Mouse (Mus musculus) T-helper 2 cell (primary cell): ENCODE measurements around the gene Tmem114.

Source experiments
- in situ Hi-C: fragments of 300-600 bp; cut with MboI, MseI; formaldehyde crosslinking; loops from one replicate; pipeline ENCODE4 v1.15.1; 2025; ENCODE audit warnings: high pct_unique_total_duplicates

The Tmem114 gene

GRCm38 (mm10) chr16:8409197-8409596 lies 15.7 kb downstream of the Tmem114 start:
- in situ Hi-C loops: loop anchor here (5.0 kb wide), 2 partner anchors 83 to 268 kb away; no protein-coding TSS in a partner anchor

GRCm38 (mm10) chr16:8406708-8407107 lies 18.2 kb downstream of the Tmem114 start:
- in situ Hi-C loops: loop anchor here (5.0 kb wide), 2 partner anchors 86 to 271 kb away; no protein-coding TSS in a partner anchor

DNA sequence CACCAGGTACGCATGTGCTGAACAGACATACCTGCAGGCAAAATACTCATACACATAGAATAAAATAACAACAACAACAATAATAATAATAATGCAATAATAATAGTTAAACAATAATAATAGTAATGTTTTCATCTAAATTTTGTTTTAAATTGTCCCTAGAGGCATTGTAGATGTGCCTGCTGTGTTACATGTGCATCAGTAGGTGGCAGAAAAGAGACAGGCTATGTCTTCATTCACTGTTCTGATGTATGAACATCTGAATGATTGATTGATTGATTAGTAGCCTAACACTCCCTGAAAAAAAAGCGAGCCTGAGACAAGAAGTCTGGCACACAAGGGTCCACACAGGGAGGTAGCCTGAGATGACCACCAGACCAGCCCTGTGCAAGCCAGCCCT lies 22.3 kb downstream of the Tmem114 start:
- in situ Hi-C loops: no loop called here

- in situ Hi-C loops: no loop called here
Observed at GRCm38 (mm10) chr16:8401171-8401955, 23.6 kb downstream of the Tmem114 start.

- in situ Hi-C loops: loop anchor here (10.0 kb wide), 1 partner anchor 185 kb away; no protein-coding TSS in a partner anchor
Observed at GRCm38 (mm10) chr16:8399868-8400267, 25.1 kb downstream of the Tmem114 start.

DNA sequence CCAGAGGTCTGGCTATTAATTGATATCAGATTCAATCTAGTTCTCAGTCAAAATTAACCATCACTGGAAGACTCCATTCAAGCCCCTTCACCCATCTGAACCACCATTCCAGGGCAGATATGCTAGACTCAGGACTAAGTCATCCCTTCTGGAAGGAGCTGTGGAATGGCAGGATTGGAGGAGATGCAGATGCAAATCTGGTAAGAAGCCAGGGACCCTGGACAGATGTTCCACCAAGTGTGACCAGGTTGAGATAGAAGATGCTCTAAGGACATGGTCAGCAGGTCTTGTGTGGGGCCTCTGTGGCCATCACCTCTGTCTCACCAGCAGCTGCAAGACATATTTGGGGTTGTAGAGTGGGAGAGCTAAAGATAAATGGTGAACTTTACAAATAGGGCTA lies 30.0 kb downstream of the Tmem114 start:
- in situ Hi-C loops: loop anchor here (10.0 kb wide), 1 partner anchor 190 kb away; no protein-coding TSS in a partner anchor

- in situ Hi-C loops: no loop called here
Observed at GRCm38 (mm10) chr16:8388491-8388890, 36.4 kb downstream of the Tmem114 start.

GRCm38 (mm10) chr16:8386386-8386785 lies 38.5 kb downstream of the Tmem114 start:
- in situ Hi-C loops: no loop called here

DNA sequence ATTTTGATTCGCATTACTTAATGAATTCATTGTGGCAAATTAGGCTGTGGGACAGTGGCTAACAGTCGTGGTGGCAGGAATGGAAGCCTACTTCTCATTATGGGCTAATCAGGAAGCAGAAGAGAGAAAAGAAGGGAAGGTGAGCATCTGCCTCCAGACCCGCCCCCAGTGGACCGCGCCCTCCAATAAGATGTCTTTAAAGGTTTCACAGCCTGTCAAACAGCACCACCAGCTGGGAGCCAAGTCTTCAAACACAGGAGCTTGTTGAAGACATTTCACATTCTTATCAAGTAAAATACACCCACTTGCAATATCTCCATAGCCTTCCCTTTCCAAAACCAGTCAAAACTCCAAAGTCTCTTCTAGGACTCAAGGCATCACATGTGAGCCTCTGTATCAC lies 39.3 kb downstream of the Tmem114 start:
- in situ Hi-C loops: no loop called here

DNA sequence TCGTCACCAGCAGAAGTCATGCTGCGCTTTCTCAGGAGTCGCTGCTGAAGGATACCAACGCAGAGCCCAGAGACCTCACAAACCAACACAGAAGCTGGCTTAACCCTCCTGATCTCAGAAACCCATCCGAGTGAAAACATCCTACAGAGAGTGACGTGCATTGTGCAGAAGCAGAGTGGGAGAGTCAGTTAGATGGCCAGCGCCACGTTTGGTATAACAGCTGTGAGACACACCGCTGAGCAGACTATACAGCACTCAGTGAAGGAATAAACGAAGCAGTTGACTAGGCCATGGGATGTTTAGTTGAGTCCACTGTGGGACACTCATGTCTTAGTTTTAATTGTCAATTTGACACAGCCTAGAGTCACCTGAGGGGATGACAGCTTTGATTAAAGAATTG lies 40.2 kb downstream of the Tmem114 start:
- in situ Hi-C loops: no loop called here

DNA sequence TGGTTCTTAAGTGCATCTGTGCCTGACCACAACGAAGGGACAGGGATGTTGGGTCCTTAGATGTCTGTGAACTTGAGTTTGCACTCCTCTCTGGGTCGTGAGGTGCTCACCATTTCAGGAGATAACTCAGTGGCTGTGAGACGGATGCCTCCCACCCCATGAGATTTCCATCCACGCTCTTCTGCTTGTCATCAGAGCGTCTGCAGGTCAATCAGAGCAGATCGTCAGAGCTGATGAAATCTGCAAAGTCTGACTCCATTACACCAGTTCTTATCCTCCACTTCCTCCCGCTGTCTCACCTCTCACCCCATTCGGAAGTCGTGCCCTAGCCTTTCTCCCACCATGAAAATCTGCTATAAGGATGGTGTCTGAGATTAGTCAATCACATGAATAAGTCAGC lies 41.5 kb downstream of the Tmem114 start:
- in situ Hi-C loops: no loop called here

- in situ Hi-C loops: no loop called here
Observed at GRCm38 (mm10) chr16:8363066-8363465, 61.9 kb downstream of the Tmem114 start.
